Mouse (Mus musculus) MEL (cell line): ENCODE measurements around the gene Apba2. TPM values are rescaled to one million over a fixed set of nuclear protein-coding genes. Genes with fewer than 3 reads are reported as not detected.

Experiments
- DNase-seq: peaks from one replicate; pipeline ENCODE4 v3.0.0; 2011; ENCODE audit warnings: low read depth, low spot score
- H3K27ac ChIP-seq: 2 replicates; pipeline ENCODE4 v1.5.1; 2012; ENCODE audit warnings: low read depth, mild to moderate bottlenecking, control low read depth, low read length, moderate library complexity; ENCODE audit not compliant: control insufficient read depth
- H3K27me3 ChIP-seq, 2 experiments: fragments of 150-350 bp in 1 of 2; sonication (generic) in 1 of 2; 2 replicates each; pipeline ENCODE4 v1.6.1; 2012; ENCODE audit warnings: low read length in 2 of 2, mild to moderate bottlenecking in 2 of 2, improper control_type of control experiment in 1 of 2, moderate library complexity in 1 of 2; ENCODE audit not compliant: insufficient read depth in 2 of 2, control insufficient read depth in 1 of 2
- H3K36me3 ChIP-seq, 2 experiments: 2 replicates each; pipeline ENCODE4 v1.6.1; 2012 to 2014; ENCODE audit warnings: low read length in 2 of 2, improper control_type of control experiment in 1 of 2, inconsistent platforms in 1 of 2, mild to moderate bottlenecking in 1 of 2; ENCODE audit not compliant: insufficient read depth in 2 of 2, control insufficient read depth in 1 of 2
- H3K4me1 ChIP-seq, 2 experiments: fragments of 150-350 bp in 1 of 2; sonication (generic) in 1 of 2; 2 replicates each; pipeline ENCODE4 v1.6.1; 2012; ENCODE audit warnings: low read length in 2 of 2, improper control_type of control experiment in 1 of 2, mild to moderate bottlenecking in 1 of 2; ENCODE audit not compliant: insufficient read depth in 2 of 2, control insufficient read depth in 1 of 2
- H3K4me3 ChIP-seq, 2 experiments: fragments of 150-350 bp in 1 of 2; sonication (generic) in 1 of 2; 2 replicates each; pipeline ENCODE4 v1.5.1; 2012; ENCODE audit warnings: low read depth in 2 of 2, low read length in 2 of 2, mild to moderate bottlenecking in 2 of 2, moderate library complexity in 2 of 2, control low read depth in 1 of 2, improper control_type of control experiment in 1 of 2; ENCODE audit not compliant: control insufficient read depth in 1 of 2, insufficient read depth in 1 of 2
- H3K79me2 ChIP-seq: 2 replicates; pipeline ENCODE4 v1.6.1; 2012; ENCODE audit warnings: mild to moderate bottlenecking, low read length, moderate library complexity; ENCODE audit not compliant: control insufficient read depth, poor library complexity, insufficient read depth
- H3K9ac ChIP-seq: 2 replicates; pipeline ENCODE4 v1.6.1; 2012; ENCODE audit warnings: low read depth, mild to moderate bottlenecking, control low read depth, low read length, moderate library complexity; ENCODE audit not compliant: control insufficient read depth, poor library complexity, severe bottlenecking
- H3K9me3 ChIP-seq: fragments of 150-350 bp; sonication (generic); replicated peaks from 2 replicates; pipeline ENCODE4 v1.6.1; 2012; ENCODE audit warnings: mild to moderate bottlenecking, low read length, improper control_type of control experiment, moderate library complexity; ENCODE audit not compliant: insufficient read depth
- E2F4 ChIP-seq: IDR thresholded peaks from 2 replicates; pipeline ENCODE4 v1.6.1; 2011; ENCODE audit warnings: low read depth, low read length, improper control_type of control experiment, borderline replicate concordance
- ELF1 ChIP-seq: IDR thresholded peaks from 2 replicates; pipeline ENCODE4 v1.6.1; 2014; ENCODE audit warnings: low read depth, mild to moderate bottlenecking, inconsistent platforms, low read length, improper control_type of control experiment, moderate library complexity
- ETS1 ChIP-seq: IDR thresholded peaks from 2 replicates; pipeline ENCODE4 v1.6.1; 2012; ENCODE audit warnings: low read depth, mild to moderate bottlenecking, inconsistent platforms, low read length, improper control_type of control experiment, moderate library complexity
- GABPA ChIP-seq: IDR thresholded peaks from 2 replicates; pipeline ENCODE4 v1.6.1; 2012; ENCODE audit warnings: low read depth, mild to moderate bottlenecking, inconsistent platforms, low read length, improper control_type of control experiment, moderate library complexity
- KAT2A ChIP-seq: conservative IDR thresholded peaks from 2 replicates; pipeline ENCODE4 v1.6.1; 2012; ENCODE audit warnings: low read depth, low read length, improper control_type of control experiment, inconsistent platforms
- MAZ ChIP-seq: IDR thresholded peaks from 2 replicates; pipeline ENCODE4 v1.6.1; 2012; ENCODE audit warnings: low read depth, mild to moderate bottlenecking, inconsistent platforms, low read length, improper control_type of control experiment
- MEF2A ChIP-seq: IDR thresholded peaks from 2 replicates; pipeline ENCODE4 v1.6.1; 2014; ENCODE audit warnings: low read depth, mild to moderate bottlenecking, inconsistent platforms, low read length, improper control_type of control experiment; ENCODE audit not compliant: poor library complexity, insufficient replicate concordance, severe bottlenecking; ENCODE audit errors: extremely low read depth
- MYB ChIP-seq: IDR thresholded peaks from 2 replicates; pipeline ENCODE4 v1.6.1; 2011; ENCODE audit warnings: mild to moderate bottlenecking, low read depth, low read length, improper control_type of control experiment
- MYC ChIP-seq: IDR thresholded peaks from 2 replicates; pipeline ENCODE4 v1.6.1; 2011; ENCODE audit warnings: low read depth, mild to moderate bottlenecking, low read length, improper control_type of control experiment, moderate library complexity
- NRF1 ChIP-seq: IDR thresholded peaks from 2 replicates; pipeline ENCODE4 v1.6.1; 2014; ENCODE audit warnings: low read depth, mild to moderate bottlenecking, inconsistent platforms, low read length, improper control_type of control experiment, moderate library complexity; ENCODE audit not compliant: poor library complexity, insufficient read depth, severe bottlenecking
- POLR2A ChIP-seq, 2 experiments: IDR thresholded peaks; 2 replicates each; pipeline ENCODE4 v1.6.1; 2011 to 2012; ENCODE audit warnings: low read length in 2 of 2, mild to moderate bottlenecking in 2 of 2, control low read depth in 1 of 2, improper control_type of control experiment in 1 of 2, low read depth in 1 of 2, moderate library complexity in 1 of 2; ENCODE audit not compliant: control insufficient read depth in 1 of 2, insufficient read depth in 1 of 2, poor library complexity in 1 of 2
- POLR2AphosphoS5 ChIP-seq: IDR thresholded peaks from 2 replicates; pipeline ENCODE4 v1.6.1; 2012; ENCODE audit warnings: low read depth, borderline replicate concordance, mild to moderate bottlenecking, inconsistent platforms, low read length, moderate library complexity, mixed read lengths
- RAD21 ChIP-seq: IDR thresholded peaks from 2 replicates; pipeline ENCODE4 v1.6.1; 2011; ENCODE audit warnings: mild to moderate bottlenecking, low read depth, low read length, improper control_type of control experiment
- RCOR1 ChIP-seq: IDR thresholded peaks from 2 replicates; pipeline ENCODE4 v1.6.1; 2012; ENCODE audit warnings: low read depth, mild to moderate bottlenecking, inconsistent platforms, low read length, improper control_type of control experiment
- SIN3A ChIP-seq: IDR thresholded peaks from 2 replicates; pipeline ENCODE4 v1.6.1; 2012; ENCODE audit warnings: low read length, improper control_type of control experiment, inconsistent platforms
- SMC3 ChIP-seq: IDR thresholded peaks from 2 replicates; pipeline ENCODE4 v1.6.1; 2011; ENCODE audit warnings: low read depth, low read length, improper control_type of control experiment
- USF1 ChIP-seq: IDR thresholded peaks from 2 replicates; pipeline ENCODE4 v1.6.1; 2014; ENCODE audit warnings: low read depth, mild to moderate bottlenecking, inconsistent platforms, low read length, improper control_type of control experiment, moderate library complexity
- ZKSCAN1 ChIP-seq: IDR thresholded peaks from 2 replicates; pipeline ENCODE4 v1.6.1; 2012; ENCODE audit warnings: low read depth, mild to moderate bottlenecking, inconsistent platforms, low read length, improper control_type of control experiment, moderate library complexity
- polyA plus RNA-seq, 2 experiments: library from polyadenylated mRNA; stranded (reverse) in 1 of 2; unstranded in 1 of 2; fragments of >175 nt in 1 of 2; fragments of >200 nt in 1 of 2; gene quantifications; 2 replicates each; pipeline versions ENCODE4 v1.2.1 to v1.2.4; 2012; ENCODE audit warnings: low replicate concordance in 2 of 2, low read depth in 1 of 2; ENCODE audit not compliant: insufficient read length in 2 of 2, insufficient read depth in 1 of 2, missing spikeins in 1 of 2
- total RNA-seq: library from RNA; depleted of rRNA; stranded (reverse); fragments of 300-350 nt; gene quantifications from 2 replicates; pipeline ENCODE4 v1.2.3, GENCODE M21; 2012

The Apba2 gene
- total and polyA plus RNA-seq, 3 experiments: not detected

DNA sequence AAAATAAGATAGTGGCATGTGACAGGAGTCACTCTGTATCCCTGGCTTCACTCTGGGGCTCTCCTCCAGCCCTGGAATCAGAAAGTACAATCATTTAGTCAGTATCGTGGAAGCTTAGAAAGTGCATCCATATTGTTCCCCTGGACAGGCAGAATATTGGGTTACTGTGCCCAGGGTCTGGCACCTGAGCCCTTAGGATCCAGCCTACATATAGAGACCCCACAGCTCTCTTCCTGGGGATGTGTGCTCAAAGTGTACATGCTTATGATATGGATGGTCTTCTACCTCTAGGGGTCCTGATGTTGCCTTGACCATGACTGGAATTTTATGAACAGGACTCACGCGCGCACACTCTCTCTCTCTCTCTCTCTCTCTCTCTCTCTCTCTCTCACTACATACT is 14.4 kb downstream of the Apba2 start:
- DNase-seq: no peak
- H3K9me3 ChIP-seq: no peaks in the 10 kb centered on the region
- TF ChIP-seq MYB: no peak
- TF ChIP-seq, all 39 proteins: peak for 0

DNA sequence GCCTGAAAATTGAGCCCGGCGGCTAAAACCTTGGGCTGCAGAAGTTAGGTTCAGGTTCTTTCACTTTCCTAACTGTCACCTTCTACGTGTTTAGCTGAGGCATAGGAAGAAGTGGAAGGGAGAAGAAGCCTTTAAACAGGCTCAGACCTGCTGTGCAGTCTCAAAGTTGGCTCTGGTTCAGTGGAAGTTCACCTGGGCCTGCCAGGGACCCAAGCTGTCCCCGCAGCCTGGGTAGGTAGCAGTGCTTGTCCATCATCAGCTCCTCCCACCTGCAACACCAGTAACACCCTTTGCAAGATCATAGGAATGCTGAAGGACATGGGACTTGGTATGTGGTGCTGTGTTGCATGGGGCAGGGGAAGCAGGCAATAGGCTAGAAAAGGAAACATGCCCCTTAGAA is 17.6 kb downstream of the Apba2 start:
- no peak overlapping the region for H3K9ac ChIP-seq
- TF ChIP-seq POLR2AphosphoS5: no peak
- TF ChIP-seq NRF1: no peak
- no peak for TF ChIP-seq ELF1
- no peak for TF ChIP-seq ZKSCAN1
- no peak for TF ChIP-seq RAD21
- TF ChIP-seq MYC: no peak
- TF ChIP-seq ETS1: no peak
- no peak for TF ChIP-seq RCOR1
- TF ChIP-seq MAZ: no peak
- TF ChIP-seq POLR2A (IDR thresholded peaks at IDR 0.05; ENCODE audit: control insufficient read depth in 1 of 2, insufficient read depth in 1 of 2, low read depth in 1 of 2, low read length in 2 of 2, poor library complexity in 1 of 2): no peak
- no peak for TF ChIP-seq E2F4
- TF ChIP-seq SMC3: no peak
- no peak for TF ChIP-seq USF1
- TF ChIP-seq SIN3A: no peak
- TF ChIP-seq KAT2A: no peak
- TF ChIP-seq GABPA: no peak
- no peak for TF ChIP-seq MEF2A
- no peaks in the 10 kb centered on the region for H3K36me3 ChIP-seq
- no peaks in the 10 kb centered on the region for H3K9me3 ChIP-seq
- H3K27me3 ChIP-seq: no peaks in the 10 kb centered on the region
- H3K4me1 ChIP-seq: no peaks in the 10 kb centered on the region
- H3K27ac ChIP-seq: no peak overlapping the region
- H3K79me2 ChIP-seq: no peaks in the 10 kb centered on the region
- no peak for DNase-seq
- H3K4me3 ChIP-seq: no peak overlapping the region

More for the DNA sequence above, 14.4 kb downstream of the Apba2 start:
- Histone ChIP-seq H3K27ac (no peak overlapping the region), H3K9ac (no peak overlapping the region), H3K79me2 (no peaks in the 10 kb centered on the region), H3K36me3 (no peaks in the 10 kb centered on the region), H3K4me1 (no peaks in the 10 kb centered on the region), H3K4me3 (no peak overlapping the region), H3K27me3 (no peaks in the 10 kb centered on the region)
